Mouse (Mus musculus) stomach, postnatal 0 days (tissue): ENCODE measurements around the gene Gm28308.

ENCODE experiments used
- CTCF ChIP-seq: IDR thresholded peaks from 2 replicates; pipeline ENCODE4 v1.5.1; 2016; ENCODE audit warnings: antibody characterized with exemption, low read depth, mild to moderate bottlenecking, moderate library complexity
- EP300 ChIP-seq: optimal IDR thresholded peaks from 2 replicates; pipeline ENCODE3; 2016; ENCODE audit warnings: antibody characterized with exemption

DNA sequence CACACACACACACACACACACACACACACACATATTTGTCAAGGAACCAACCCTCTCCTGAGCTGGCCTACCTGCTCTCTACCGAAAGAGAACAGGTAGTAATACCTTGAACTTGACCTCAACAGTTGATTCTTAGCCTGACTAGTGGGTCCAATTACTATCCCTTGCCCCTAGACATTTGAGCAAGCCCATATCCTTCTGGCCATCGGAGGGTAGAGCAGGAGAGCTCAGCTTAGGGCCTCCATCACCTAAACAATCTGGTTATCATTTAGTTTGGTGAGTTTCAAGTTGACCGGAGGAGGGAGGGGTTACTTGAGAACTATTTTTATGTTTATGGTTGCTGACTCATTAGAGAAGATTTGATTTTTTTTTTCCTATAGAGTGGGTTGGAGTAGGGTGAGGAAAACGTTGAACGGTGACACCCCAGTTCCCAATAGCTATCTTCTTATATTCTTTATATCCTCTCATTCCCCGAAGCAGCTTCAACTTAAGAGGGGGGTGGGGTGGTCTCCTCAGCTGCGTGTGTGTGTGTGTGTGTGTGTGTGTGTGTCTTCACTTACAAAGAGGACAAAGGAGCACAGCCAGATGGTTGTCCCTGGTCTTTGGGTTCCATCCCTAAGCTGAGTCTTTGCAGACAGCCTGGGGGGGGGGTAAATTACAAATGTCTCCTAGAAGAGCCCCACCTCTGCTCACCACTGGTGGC lies 38.2 kb upstream of the Gm28308 start:
- no peak for TF ChIP-seq CTCF
- TF ChIP-seq EP300, result no peak
